Mouse (Mus musculus): Measurements from ENCODE around the gene Coro7.

GRCm38 (mm10) chr16:4722915-4723209, 43.3 kb upstream of the Coro7 start:
- TF ChIP-seq EP300 (IDR thresholded peaks at IDR 0.05; ENCODE audit: low read depth) (no peak), CTCF (IDR thresholded peaks at IDR 0.05; ENCODE audit: low read depth) (no peak)
